Mouse (Mus musculus): ENCODE data around the gene Mrc2. TPM values are rescaled to one million over a fixed set of nuclear protein-coding genes. Genes with fewer than 3 reads are reported as not detected.

The Mrc2 gene
- polyA plus RNA-seq, 1 experiment from 2014 or later = 4.9 TPM

DNA sequence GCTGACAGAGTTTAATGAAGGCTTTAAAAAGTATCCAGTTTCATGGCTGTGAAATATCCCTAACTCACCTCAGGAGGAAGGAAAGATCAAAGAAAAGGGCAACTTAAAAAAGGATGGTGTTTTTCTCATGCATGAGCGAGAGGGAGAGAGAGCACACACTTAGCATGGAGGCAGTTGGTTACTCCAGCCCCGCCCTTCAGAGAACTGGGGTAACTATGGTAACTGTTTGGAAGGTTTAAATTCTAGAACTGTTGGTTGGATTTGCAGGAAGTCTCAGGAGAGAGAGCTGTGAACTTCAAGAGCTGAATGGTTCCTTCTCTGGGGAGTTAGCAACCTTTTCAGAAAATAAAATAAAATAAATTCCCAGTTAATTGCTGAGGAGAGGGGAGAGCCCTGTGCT, 96.2 kb downstream of the Mrc2 start:
- Histone ChIP-seq H3K9me3 (ENCODE audit: control insufficient read depth, low read length) (no peaks in the 10 kb centered on the region), H3K27me3 (replicated peaks; ENCODE audit: control insufficient read depth, insufficient read depth, low read length) (no peaks in the 10 kb centered on the region), H3K4me3 (ENCODE audit: low read length) (no peak overlapping the region), H3K4me1 (ENCODE audit: control insufficient read depth, insufficient read depth, low read depth, low read length) (peaks cover 3% of the 10 kb centered on the region; the same call in 1 of the 2 replicates), H3K9ac (ENCODE audit: low read depth, low read length) (no peak overlapping the region), H3K4me2 (ENCODE audit: low read length) (no peak overlapping the region), H3K27ac (ENCODE audit: low read depth, low read length) (no peak overlapping the region), H3K36me3 (ENCODE audit: control insufficient read depth, insufficient read depth, low read length) (no peaks in the 10 kb centered on the region)
- no peak for ATAC-seq
- WGBS = 37% methylated on average over 2 of the region's 2 CpGs

DNA sequence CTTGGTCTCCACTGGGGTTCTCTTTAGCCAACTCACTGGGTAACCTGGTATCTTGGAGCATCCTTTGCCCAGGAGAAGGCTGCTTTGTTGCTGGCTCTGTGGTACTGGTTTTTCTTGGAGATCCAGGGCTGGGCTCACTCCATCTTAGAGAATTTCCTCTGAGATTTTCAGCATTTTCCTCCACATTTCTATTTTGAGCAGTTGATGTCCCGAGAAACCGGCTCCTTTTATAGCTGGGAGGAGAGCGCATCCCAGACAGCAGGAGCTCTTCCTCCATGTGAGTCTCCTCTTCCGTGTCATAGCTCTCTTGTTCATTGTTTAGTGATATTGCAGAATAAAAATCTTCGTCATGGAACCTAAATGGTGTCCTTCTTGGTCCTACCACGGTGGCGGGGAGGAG, 97.8 kb downstream of the Mrc2 start:
- Histone ChIP-seq H3K9ac (ENCODE audit: low read depth, low read length) (no peak overlapping the region), H3K9me3 (ENCODE audit: control insufficient read depth, low read length) (no peaks in the 10 kb centered on the region), H3K27ac (ENCODE audit: low read depth, low read length) (no peak overlapping the region), H3K36me3 (ENCODE audit: control insufficient read depth, insufficient read depth, low read length) (no peaks in the 10 kb centered on the region), H3K4me2 (ENCODE audit: low read length) (no peak overlapping the region), H3K4me3 (ENCODE audit: low read length) (no peak overlapping the region), H3K27me3 (replicated peaks; ENCODE audit: control insufficient read depth, insufficient read depth, low read length) (no peaks in the 10 kb centered on the region), H3K4me1 (ENCODE audit: control insufficient read depth, insufficient read depth, low read depth, low read length) (peaks cover 3% of the 10 kb centered on the region; the same call in 1 of the 2 replicates)
- no peak for ATAC-seq
- WGBS = 85% methylated on average over 7 of the region's 7 CpGs

Other genes with a start within 250 kb of the Mrc2 start
- not detected in 2 replicates for gene Efcab3, start 229.1 kb upstream of the Mrc2 start, polyA plus RNA-seq (2015; fragmentation: Nextera tagmentation; extraction: Ambion mirVana)
- 30.3 and 31.2 TPM in 2 replicates for gene Mettl2, start 166.2 kb upstream of the Mrc2 start, polyA plus RNA-seq (2015; fragmentation: Nextera tagmentation; extraction: Ambion mirVana)
- not detected in 2 replicates for gene Gm10842, start 145.8 kb upstream of the Mrc2 start, polyA plus RNA-seq (2015; fragmentation: Nextera tagmentation; extraction: Ambion mirVana)
- 12.4 and 16.7 TPM in 2 replicates for gene Tlk2, start 113.8 kb upstream of the Mrc2 start, polyA plus RNA-seq (2015; fragmentation: Nextera tagmentation; extraction: Ambion mirVana)
- 0.38 and 0.72 TPM in 2 replicates for gene March10, start 164.1 kb downstream of the Mrc2 start, polyA plus RNA-seq (2015; fragmentation: Nextera tagmentation; extraction: Ambion mirVana)

Measured in hindbrain, embryonic 16.5 days (tissue).